Mouse (Mus musculus) megakaryocyte, adult 5-6 weeks (primary cell): ENCODE measurements around the gene Krtap13-1. TPM values are rescaled to one million over a fixed set of nuclear protein-coding genes. Genes with fewer than 3 reads are reported as not detected.
"Not testable (repeated sequence)": the region's sequence is repeated elsewhere in the genome, so short reads cannot be mapped to it uniquely, and the experiment has no call there.

Source experiments
- ATAC-seq: 2 replicates; pipeline ENCODE4 v1.8.0; 2016; ENCODE audit warnings: mild to moderate bottlenecking, inconsistent platforms; ENCODE audit not compliant: poor library complexity, severe bottlenecking
- total RNA-seq, 2 experiments: library from RNA; stranded (forward) in 1 of 2; stranded (reverse) in 1 of 2; fragments of 153-499, 151-499 nt in 1 of 2; fragments of 221-1000, 200-1000 nt in 1 of 2; gene quantifications; 2 replicates each; pipeline versions ENCODE4 v1.2.3 to v1.2.4; 2015 to 2017

The Krtap13-1 gene
- total RNA-seq (2015) = not detected in 2 replicates
- total RNA-seq (2017) = not detected in 2 replicates

DNA sequence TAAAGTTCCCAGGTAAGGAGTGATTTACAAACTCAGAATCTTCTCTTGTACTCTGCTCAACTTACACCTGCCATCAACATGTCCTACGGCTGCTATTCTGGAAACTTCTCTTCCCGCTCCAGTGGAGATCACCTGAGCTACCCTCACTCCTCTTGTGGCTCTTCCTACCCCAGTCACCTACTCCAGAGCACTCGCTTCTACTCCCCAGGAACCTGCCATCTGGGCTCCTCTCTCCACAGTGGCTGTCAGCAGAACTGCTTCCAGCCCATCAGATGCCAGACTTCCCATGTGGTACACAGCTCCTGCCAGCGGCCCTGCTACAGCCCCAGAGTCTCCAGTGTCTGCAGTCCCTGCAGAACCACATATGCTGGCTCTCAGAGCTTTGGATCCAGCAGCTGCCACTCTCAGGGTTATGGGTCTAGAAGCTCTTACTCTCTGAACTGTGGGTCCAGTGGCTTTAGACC, at the start of gene Krtap13-1:
Gene Krtap13-1 (plus strand): TSS at position 51 of the 464 bp plus-strand sequence.
- ATAC-seq = no peak

DNA sequence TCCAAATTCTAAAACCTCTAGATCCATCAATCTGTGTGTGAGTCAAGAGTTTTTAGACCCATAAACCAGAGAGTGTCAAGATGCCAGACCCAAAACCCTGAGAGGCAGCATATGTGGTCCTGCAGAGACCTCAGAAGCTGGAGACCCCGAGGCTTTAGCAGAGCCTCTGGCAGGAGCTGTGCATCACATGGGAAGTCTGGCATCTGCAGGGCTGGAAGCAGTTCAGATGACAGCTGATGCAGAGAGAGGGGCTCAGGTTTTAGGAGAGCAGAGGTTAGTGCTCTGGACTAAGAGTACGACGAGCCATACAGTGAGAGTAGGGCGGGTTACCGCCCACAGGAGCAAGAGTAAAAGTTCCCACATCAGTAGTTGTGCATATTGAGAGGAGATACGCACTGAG, 49.6 kb upstream of the Krtap13-1 start:
- no peak for ATAC-seq

DNA sequence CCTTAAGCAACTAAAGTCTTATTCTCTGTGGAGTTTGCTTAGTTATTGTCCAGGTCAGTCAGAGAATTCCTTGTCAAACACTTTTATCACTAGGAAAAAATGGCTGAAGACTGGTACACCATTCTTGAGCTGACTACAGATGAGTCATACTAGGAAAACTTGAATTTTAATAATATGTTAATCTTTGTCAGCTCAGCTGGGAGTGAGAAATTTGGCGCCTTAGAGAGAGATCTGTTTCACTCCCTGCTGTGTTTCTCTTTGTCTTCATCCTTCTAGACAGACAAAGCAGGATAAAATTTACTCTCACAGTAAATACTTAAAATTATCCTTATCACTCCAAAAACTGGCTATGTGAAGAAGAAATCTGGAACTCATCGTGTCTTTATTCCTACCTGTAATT, 47.4 kb upstream of the Krtap13-1 start:
- no peak for ATAC-seq

DNA sequence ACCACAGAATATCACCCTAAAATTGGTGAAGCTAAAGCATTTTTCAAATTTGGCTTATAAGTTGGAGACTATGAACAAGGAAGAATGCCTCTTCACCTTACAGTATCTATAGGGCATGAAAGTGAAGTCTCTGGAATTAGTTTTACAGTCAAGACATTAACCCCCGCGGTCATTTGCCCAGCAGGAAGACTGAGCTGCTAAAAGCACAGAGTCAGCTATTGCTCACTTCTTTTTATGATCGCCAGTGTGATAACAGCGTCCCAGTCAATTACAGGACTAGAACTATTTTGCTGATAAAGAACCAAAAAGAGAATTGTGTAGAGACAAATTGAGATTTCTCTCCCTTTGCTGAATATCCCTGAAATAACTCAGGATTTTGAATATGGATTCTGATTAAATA, 32.4 kb upstream of the Krtap13-1 start:
- ATAC-seq = no peak

DNA sequence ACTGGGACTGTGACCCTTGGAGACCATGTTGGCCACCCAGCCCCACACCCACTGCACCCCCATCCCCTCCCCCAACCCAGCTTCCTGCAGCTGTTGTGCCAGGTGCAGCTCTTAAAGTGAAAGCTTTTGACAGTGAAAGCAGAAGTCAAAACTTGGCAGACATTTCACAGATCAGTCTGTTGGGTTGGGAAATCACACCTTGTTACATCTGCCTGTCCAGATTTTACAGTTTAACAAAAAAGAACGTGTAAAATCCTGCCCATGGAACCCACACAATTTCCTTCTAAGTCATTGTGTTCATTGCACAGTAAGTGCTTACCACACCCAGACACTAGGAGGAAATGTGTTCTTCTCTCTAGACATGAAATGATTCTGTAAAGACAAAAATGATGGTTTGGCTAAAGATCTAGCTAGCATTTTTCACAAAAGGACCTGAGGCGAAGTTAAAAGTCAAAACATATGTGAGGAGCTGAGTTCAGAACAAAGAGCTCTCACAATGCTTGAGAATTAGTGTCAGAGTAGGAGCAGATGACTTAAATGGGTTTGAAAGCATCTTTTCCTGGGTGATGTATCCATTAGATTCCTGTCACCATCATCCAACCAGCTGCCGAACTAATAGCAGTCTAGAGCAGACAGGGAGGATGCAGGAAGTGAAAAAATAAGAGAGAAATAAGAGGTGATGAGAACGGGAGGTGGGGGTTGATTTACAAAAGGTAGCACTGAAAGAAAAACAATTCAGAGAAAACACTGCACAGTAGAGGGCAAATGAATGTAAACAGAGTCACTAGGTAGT, 27.4 kb upstream of the Krtap13-1 start:
- peak; percentile 43 for ATAC-seq

DNA sequence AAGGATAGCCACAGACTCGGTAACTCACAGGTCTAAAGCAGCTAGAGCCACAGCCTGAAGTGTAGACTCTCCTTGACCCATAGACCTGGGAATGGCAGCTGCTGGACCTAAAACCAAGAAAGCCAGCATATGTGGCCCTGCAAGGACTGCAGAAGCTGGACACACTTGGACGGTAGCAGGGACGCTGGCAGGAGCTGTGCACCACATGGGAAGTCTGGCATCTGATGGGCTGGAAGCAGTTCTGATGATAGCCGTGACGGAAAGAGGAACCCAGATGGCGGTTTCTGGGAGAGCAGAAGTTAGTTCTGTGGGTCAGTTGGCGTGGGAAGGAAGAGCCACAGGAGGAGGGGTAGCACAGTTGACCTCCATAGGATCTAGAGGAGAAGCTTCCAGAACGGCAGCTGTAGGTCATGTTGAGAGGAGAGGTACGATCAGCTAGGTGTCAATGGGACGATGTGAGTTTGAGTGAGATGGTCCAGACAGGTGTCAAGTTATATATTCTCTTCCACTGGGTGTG, 21.1 kb upstream of the Krtap13-1 start, which contains the start of gene 2310061N02Rik:
Gene 2310061N02Rik (minus strand): TSS at position 467 of the 517 bp plus-strand sequence.
- peak; percentile 33; the same call in 1 of the 2 replicates for ATAC-seq

DNA sequence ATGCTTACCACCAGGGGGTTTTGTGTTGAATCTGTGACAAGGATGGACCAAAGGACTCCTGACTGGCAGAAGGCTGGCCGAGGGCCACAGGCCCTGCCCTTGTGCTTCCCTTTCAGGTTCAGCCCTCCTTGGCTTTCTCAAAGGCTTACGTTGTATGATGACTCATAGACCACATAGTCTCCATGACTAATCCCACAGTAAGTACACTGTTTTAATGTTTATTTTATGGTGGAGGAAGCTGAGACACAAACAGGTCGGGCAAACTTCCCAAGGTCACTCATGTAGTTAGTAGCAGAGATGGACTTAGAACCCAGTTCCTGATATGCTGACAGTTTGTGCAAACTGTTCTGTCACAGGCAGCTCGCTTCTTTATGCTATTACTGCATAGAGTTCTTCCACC, 17.9 kb upstream of the Krtap13-1 start:
- no peak for ATAC-seq

DNA sequence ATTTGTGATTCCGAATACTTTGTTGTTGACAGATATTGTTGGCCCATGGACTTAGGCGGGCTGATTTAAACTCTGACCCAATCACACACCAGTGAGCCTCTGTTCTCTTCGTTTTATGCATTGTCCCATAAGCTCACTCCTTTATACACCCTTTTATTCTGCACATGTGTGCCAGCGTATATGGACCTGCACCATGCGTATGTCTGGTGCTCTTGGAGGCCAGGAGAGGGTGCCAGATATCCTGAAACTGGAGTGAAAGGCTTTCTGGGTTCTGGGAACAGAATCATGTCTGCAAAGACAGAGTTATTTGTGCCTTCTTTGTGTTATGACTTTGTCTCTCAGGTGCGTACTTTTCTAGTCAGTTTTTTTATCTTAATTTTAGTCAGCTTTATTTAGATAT, 17.4 kb upstream of the Krtap13-1 start:
- no peak for ATAC-seq

DNA sequence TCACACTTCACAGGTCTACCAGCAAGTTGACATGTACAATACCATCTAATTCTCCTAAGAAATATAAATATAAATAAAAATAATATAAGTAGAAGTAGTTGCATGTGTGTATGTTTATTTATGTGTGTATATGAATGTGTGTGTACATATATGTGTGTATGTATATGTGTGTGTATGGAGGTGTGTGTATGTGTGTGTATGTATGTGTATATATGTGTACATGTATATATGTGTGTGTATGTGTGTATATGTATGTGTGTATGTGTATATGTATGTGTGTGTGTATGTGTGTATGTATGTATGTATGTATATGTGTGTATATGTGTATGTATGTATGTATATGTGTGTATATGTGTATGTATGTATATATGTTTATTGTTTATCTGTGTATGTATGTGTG, 12.1 kb upstream of the Krtap13-1 start:
- ATAC-seq = no peak

DNA sequence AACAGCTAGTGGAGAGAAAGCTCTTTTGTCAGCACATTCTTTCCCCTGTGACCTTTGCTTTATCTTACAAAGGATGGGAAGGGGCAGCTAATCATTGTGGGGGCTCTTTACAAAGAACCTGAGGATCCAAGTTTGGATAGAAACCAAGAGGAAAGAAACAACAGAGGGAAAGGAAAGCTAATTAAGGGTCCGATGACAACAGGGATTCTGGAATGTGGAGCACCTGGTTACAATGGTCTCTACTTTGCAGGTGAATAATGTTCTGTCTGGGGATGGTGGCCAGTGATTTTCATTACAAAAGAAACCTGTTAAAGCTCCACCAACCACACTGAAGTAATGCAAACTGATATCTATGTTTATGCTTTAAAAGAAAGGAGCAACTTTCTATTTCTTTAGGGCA, 8.6 kb upstream of the Krtap13-1 start:
- ATAC-seq = no peak

DNA sequence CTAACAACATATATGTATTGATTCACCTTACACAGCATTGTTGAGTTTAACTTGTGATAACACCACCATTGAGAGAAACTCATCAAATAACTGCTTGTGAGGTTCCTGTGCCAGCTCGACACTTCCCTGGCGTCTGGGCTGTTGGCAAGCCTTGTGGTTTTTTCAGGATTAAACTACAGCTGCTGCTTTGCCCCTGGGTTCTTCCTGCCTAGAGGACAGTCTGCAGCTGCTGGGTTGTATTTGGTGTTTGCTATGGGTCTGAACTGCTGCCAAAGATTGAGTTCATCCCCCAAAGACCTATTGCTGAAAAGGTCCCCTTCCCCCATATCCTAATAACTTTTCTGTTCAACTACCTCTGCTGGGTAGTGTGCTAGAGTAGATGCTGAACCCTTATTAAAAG, 6.7 kb downstream of the Krtap13-1 start:
- no peak for ATAC-seq

DNA sequence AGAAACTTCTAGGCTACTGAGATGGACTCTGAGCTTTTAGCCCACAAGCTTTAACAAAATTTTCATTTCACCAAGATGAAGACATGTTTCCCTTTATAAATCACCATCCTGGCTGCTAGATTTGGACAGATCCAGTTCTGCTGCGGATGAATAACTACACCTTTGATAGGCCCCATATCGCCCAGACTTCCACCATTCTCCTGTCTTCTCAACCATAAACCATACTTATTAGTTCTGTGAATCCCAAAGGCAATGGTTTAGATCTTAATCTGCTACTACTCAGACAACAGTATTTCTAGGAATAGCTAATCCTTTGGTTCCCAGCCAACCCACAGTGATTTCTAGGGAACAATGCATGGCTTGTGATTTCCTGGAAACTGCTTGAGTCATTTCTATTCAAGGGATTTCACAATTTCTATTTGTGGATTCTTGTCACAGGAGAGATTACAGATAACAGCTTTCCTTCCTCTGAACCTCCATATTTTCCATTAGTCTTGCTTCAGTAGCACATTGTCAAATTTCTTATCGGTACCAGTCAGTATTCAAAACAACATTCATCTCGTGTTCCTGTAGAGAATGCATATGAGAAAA, 16.2 kb downstream of the Krtap13-1 start:
- no peak for ATAC-seq

DNA sequence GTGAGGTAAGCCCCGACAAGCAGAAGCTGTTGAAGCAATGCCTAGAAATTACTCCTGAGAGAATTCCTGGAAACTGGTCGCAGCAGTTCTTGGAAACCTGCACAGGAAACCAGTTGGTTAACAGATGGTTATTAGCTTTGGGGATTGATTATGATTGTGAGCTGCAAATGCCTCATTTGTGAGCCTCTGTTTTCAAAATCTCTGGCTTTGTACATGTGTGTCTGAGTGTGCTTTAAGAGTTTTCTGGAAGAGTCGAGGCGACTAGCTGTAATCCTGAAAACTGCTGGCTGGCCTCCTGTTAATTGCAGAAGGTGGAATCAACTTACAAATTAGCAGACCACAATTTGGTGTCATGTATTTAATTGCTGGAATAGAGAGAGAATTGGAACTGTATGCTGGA, 19.3 kb downstream of the Krtap13-1 start:
- ATAC-seq = no peak

DNA sequence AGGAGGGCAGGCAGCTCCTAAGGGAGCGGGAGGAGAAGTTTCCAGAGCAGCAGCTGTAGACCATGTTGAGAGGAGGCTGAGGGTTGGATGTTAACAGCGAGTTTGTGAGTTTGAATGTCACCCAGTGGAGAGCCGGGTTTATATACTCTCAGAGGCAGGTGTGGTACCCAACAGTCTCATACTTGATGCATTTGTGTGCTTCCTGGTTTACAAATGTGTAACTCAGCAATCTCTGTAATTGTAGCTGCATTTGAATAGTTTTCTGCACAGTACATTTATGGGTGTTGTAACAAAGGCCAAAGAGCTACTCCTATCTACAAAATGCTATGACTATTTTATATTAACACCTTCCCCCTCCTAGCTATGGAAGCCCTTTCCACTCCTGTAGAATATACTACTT, 22.9 kb downstream of the Krtap13-1 start, which contains the start of gene Krtap13:
Gene Krtap13 (minus strand): TSS at position 101 of the 400 bp plus-strand sequence.
- ATAC-seq = not testable (repeated sequence)

DNA sequence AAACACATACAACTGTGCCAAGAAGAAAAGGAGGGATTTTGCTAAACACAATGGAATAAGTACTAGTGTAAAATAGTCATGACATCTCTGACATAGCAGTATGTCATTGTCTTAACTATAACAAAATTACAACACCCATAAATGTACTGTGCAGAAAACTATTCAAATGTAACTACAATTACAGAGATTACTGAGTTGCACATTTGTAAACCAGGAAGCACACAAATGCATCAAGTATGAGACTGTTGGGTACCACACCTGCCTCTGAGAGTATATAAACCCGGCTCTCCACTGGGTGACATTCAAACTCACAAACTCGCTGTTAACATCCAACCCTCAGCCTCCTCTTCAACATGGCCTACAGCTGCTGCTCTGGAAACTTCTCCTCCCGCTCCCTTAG, 29.9 kb downstream of the Krtap13-1 start, which contains the start of gene 2310034C09Rik:
Gene 2310034C09Rik (plus strand): TSS at position 301 of the 400 bp plus-strand sequence.
- ATAC-seq = not testable (repeated sequence)

DNA sequence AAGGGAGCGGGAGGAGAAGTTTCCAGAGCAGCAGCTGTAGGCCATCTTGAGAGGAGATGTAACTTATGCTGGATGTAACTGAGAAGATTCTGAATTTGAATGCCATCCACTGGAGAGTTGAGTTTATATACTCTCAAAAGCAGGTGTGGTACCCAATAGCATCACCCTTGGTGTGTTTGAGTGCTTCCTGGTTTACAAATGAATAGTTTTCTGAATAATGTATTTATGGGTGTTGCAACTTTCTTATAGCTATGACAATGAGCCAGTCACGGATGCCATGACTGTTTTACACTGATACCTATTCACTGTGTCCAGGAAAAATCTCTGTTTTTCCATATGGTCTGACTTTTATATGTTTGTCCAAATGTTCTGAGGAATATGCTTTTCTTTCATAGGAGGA, 45.4 kb downstream of the Krtap13-1 start, which contains the start of gene 2310057N15Rik:
Gene 2310057N15Rik (minus strand): TSS at position 101 of the 400 bp plus-strand sequence.
- no peak for ATAC-seq

DNA sequence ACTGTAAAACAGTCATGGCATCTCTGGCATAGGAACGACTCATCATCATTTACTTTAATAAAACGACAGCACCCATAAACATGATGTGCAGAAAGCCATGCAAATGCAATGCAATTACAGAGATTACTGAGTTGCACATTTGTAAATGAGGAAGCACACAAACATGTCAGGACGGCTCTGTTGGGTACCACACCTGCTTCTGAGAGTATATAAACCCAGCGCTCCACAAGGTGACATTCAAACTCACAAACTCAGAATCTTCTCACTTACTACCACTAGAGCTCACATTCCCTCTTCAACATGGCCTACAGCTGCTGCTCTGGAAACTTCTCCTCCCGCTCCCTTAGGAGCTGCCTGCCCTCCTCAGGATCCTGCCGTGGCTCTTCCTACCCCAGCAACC, 48.9 kb downstream of the Krtap13-1 start, which contains the start of gene Gm5965:
Gene Gm5965 (plus strand): TSS at position 301 of the 400 bp plus-strand sequence.
- no peak for ATAC-seq
